8 mouse cellular contexts compared by ENCODE assay signal in genomic region chrX:11633823-11634222, GRCm38 (mm10).
DNase-seq lines count a peak whose midpoint lies in the region; TF ChIP-seq lines count a peak whose summit lies in the region.

No protein-coding gene starts in this region.

- no peak overlapping the region for H3K27ac ChIP-seq in gastrocnemius, adult 2 months

- intact Hi-C loops in gastrocnemius, adult 2 months (cut with DNase I), result loop anchor here (5.0 to 10.0 kb wide), 7 partner anchors 101 to 618 kb away; no protein-coding TSS in a partner anchor

- H3K4me3 ChIP-seq in gastrocnemius, adult 2 months, result no peak overlapping the region

- peak; percentile 60 for TF ChIP-seq CTCF in gastrocnemius, adult 2 months (IDR thresholded peaks at IDR 0.05)

- peak; percentile 43 for DNase-seq in gastrocnemius, adult 2 months
- no peak for DNase-seq in gastrocnemius, postnatal 4 days (ENCODE audit: low spot score in 2 of 2)
- DNase-seq in spleen, adult 12 weeks (ENCODE audit: low spot score), result peak; percentile 16
- DNase-seq in spleen, postnatal 36 days (ENCODE audit: low spot score in 2 of 2), result no peak
- DNase-seq in kidney, postnatal 4 days, result peak; percentile 41 to 51
- DNase-seq in thymus, postnatal 25 days, result peak; percentile 70
- DNase-seq in cerebellum, postnatal 4 days (ENCODE audit: low spot score in 2 of 2), result no peak
- no peak for DNase-seq in cerebellum, adult 9-11 months

Comparison
In these comparisons a context has a peak if more than half of its experiments do, and no peak if none do; other contexts are left out.
1. DNase-seq: peak in gastrocnemius, adult 2 months (single experiment), spleen, adult 12 weeks (single experiment), kidney, postnatal 4 days (2 of 2) and thymus, postnatal 25 days (single experiment); none in gastrocnemius, postnatal 4 days (0 of 2), spleen, postnatal 36 days (0 of 2), cerebellum, postnatal 4 days (0 of 2) and cerebellum, adult 9-11 months (single experiment).